Mouse (Mus musculus) ES-Bruce4 (cell line): ENCODE results near the gene Gm43518.

Experiments used
- EP300 ChIP-seq: IDR thresholded peaks from 2 replicates; pipeline ENCODE4 v1.6.1; 2011; ENCODE audit warnings: low read depth, low read length; ENCODE audit not compliant: insufficient read depth
- POLR2A ChIP-seq: IDR thresholded peaks from one replicate; pipeline ENCODE4 v1.8.1; 2011; ENCODE audit warnings: low read length; ENCODE audit not compliant: insufficient read depth

- TF ChIP-seq POLR2A, result no peak
- TF ChIP-seq EP300, result no peak
Measured at GRCm38 (mm10) chr5:123879928-123880327, 47.3 kb upstream of the Gm43518 start, which contains the start of gene Hcar1.
